Comparison of ENCODE assay signal across 7 mouse cellular contexts in genomic region chr14:60015891-60016290, GRCm38 (mm10).
A peak's percentile ranks its signal among the peaks of the same experiment; 100 is the strongest.
DNase-seq lines count a peak whose midpoint lies in the region; ATAC-seq lines count a peak whose summit lies in the region.

No protein-coding gene starts in this region.

- H3K9ac ChIP-seq in midbrain, embryonic 14.5 days (replicated peaks; ENCODE audit: low read length): no peak overlapping the region

- H3K27ac ChIP-seq in midbrain, embryonic 14.5 days (replicated peaks; ENCODE audit: low read depth, low read length): no peak overlapping the region

- no peaks in the 10 kb centered on the region for H3K4me1 ChIP-seq in midbrain, embryonic 14.5 days (ENCODE audit: control insufficient read depth, insufficient read depth, low read length)

- H3K36me3 ChIP-seq in midbrain, embryonic 14.5 days (ENCODE audit: control insufficient read depth, insufficient read depth, low read length): peaks cover 14% of the 10 kb centered on the region

- no peak overlapping the region for H3K4me2 ChIP-seq in midbrain, embryonic 14.5 days (ENCODE audit: low read length)

- intact Hi-C loops in left cerebral cortex, postnatal 4 days (cut with DNase I): loop anchor here (2.0 kb wide), 1 partner anchor 411 kb away; no protein-coding TSS in a partner anchor

- no peaks in the 10 kb centered on the region for H3K27me3 ChIP-seq in midbrain, embryonic 14.5 days (ENCODE audit: control insufficient read depth, insufficient read depth, low read length)

- 30% methylated on average over 4 of the region's 4 CpGs for WGBS in midbrain, embryonic 14.5 days

- ATAC-seq in midbrain, embryonic 14.5 days (ENCODE audit: low FRiP score, low TSS enrichment): peak; percentile 76

- peak; percentile 68 to 78 for DNase-seq in adrenal gland, adult 18-20 months (ENCODE audit: low spot score in 2 of 2)
- DNase-seq in cerebellum, postnatal 4 days (ENCODE audit: low spot score in 2 of 2): peak; percentile 75 to 87
- peak; percentile 82 for DNase-seq in gastrocnemius, postnatal 10 days
- DNase-seq in kidney, adult 18-20 months: peak; percentile 68
- DNase-seq in left cerebral cortex, postnatal 4 days: peak; percentile 85
- DNase-seq in midbrain, embryonic 14.5 days: peak; percentile 92
- DNase-seq in spleen, postnatal 10 days (ENCODE audit: low spot score in 2 of 2): peak; percentile 38 to 78

- H3K9me3 ChIP-seq in midbrain, embryonic 14.5 days (ENCODE audit: control insufficient read depth, low read length): no peaks in the 10 kb centered on the region

- no peak overlapping the region for H3K4me3 ChIP-seq in midbrain, embryonic 14.5 days (replicated peaks; ENCODE audit: low read depth, low read length)
